Mouse (Mus musculus) lung, adult 2 months (tissue): Measurements from ENCODE around the gene Fancd2os.

Experiments
- CTCF ChIP-seq: fragments of 200-500 bp; IDR thresholded peaks from 2 replicates; pipeline ENCODE4 v1.5.1; 2011; ENCODE audit warnings: mild to moderate bottlenecking, low read length, control low read depth; ENCODE audit not compliant: insufficient read depth
- POLR2A ChIP-seq: fragments of 200-500 bp; IDR thresholded peaks from 2 replicates; pipeline ENCODE4 v1.6.1; 2011; ENCODE audit warnings: low read depth, mild to moderate bottlenecking, control low read depth, low read length, borderline replicate concordance; ENCODE audit errors: extremely low read depth

GRCm38 (mm10) chr6:113609293-113609692 lies 8.8 kb upstream of the Fancd2os start:
- TF ChIP-seq CTCF (no peak), POLR2A (no peak)
